Comparison of ENCODE assay signal across 19 mouse cellular contexts in genomic region chr3:133336400-133336799, GRCm38 (mm10). TPM values are rescaled to one million over a fixed set of nuclear protein-coding genes. Genes with fewer than 3 reads are reported as not detected.
DNase-seq lines count a peak whose midpoint lies in the region; ATAC-seq and TF ChIP-seq lines count a peak whose summit lies in the region.
"Had no signal": no experiment of that assay in that cellular context is flagged by ENCODE, and none has a peak within 500 bp of the region (broad histone marks: within the 10 kb centered on the region; RNA-seq: fewer than 3 reads in every experiment).

No protein-coding gene starts in this region.

- no peaks in the 10 kb centered on the region for H3K27me3 ChIP-seq in heart, adult 2 months (ENCODE audit: control insufficient read depth, insufficient read depth, low read length)
- H3K27me3 ChIP-seq in midbrain, embryonic 11.5 days (ENCODE audit: control insufficient read depth, insufficient read depth, low read length) = no peaks in the 10 kb centered on the region
- H3K27me3 ChIP-seq in midbrain, embryonic 10.5 days (ENCODE audit: low read depth, poor library complexity, severe bottlenecking) = no peaks in the 10 kb centered on the region
- no peaks in the 10 kb centered on the region for H3K27me3 ChIP-seq in stomach, postnatal 0 days (ENCODE audit: control insufficient read depth, insufficient read depth, low read length)
- H3K27me3 ChIP-seq: embryonic facial prominence, embryonic 13.5 days; hindbrain, embryonic 12.5 days; liver, embryonic 15.5 days; midbrain, embryonic 13.5 days had no signal

- H3K27ac ChIP-seq in heart, adult 2 months = no peak overlapping the region
- no peak overlapping the region for H3K27ac ChIP-seq in midbrain, embryonic 11.5 days (ENCODE audit: low read depth, low read length)
- H3K27ac ChIP-seq in midbrain, embryonic 10.5 days (replicated peaks) = no peak overlapping the region
- H3K27ac ChIP-seq in stomach, postnatal 0 days (replicated peaks) = no peak overlapping the region
- H3K27ac ChIP-seq: embryonic facial prominence, embryonic 13.5 days; heart, embryonic 10.5 days; hindbrain, embryonic 12.5 days; liver, embryonic 15.5 days; midbrain, embryonic 13.5 days had no signal

- no peak for TF ChIP-seq EP300 in heart, adult 2 months (IDR thresholded peaks at IDR 0.05; ENCODE audit: insufficient read depth, low read depth, low read length)
- TF ChIP-seq EP300 in stomach, postnatal 0 days (optimal IDR thresholded peaks at IDR 0.05) = no peak

- H3K79me2 ChIP-seq in heart, adult 2 months (replicated peaks; ENCODE audit: control insufficient read depth, insufficient read depth, low read length) = no peaks in the 10 kb centered on the region

- peaks cover 2% of the 10 kb centered on the region; the same call in 1 of the 2 replicates for H3K36me3 ChIP-seq in heart, adult 2 months (ENCODE audit: control insufficient read depth, insufficient read depth, low read length)
- no peaks in the 10 kb centered on the region for H3K36me3 ChIP-seq in midbrain, embryonic 11.5 days (ENCODE audit: control insufficient read depth, insufficient read depth, low read length)
- H3K36me3 ChIP-seq in midbrain, embryonic 10.5 days = peaks cover 42% of the 10 kb centered on the region
- 0 out of 2 replicates have a peak, but pooled peaks cover 2% of the 10 kb centered on the region for H3K36me3 ChIP-seq in stomach, postnatal 0 days (ENCODE audit: control insufficient read depth, insufficient read depth, low read length)

- TF ChIP-seq POLR2A in heart, adult 2 months (IDR thresholded peaks at IDR 0.05; ENCODE audit: insufficient read depth, low read depth, low read length) = no peak

- no peak for DNase-seq in heart, adult 2 months
- DNase-seq in heart, adult 18-20 months = no peak
- DNase-seq in midbrain, embryonic 11.5 days (ENCODE audit: low spot score, missing footprints) = peak; percentile 19
- no peak for DNase-seq in midbrain, embryonic 10.5 days (ENCODE audit: low spot score)
- DNase-seq in R1 (ENCODE audit: low read depth, low spot score) = peak; percentile 58
- DNase-seq in stomach, postnatal 0 days (ENCODE audit: low spot score) = no peak
- DNase-seq in cerebellum, adult 18-20 months = no peak
- no peak for DNase-seq in left cerebral cortex, adult 8-10 months (ENCODE audit: low spot score in 2 of 2)
- DNase-seq: adrenal gland, postnatal 25 days; cerebellum, adult 2 months; kidney, postnatal 10 days; layer of hippocampus, postnatal 36 days; spleen, adult 18-20 months; thymus, postnatal 36 days had no signal

- ATAC-seq in midbrain, embryonic 11.5 days (ENCODE audit: low FRiP score) = no peak
- no peak for ATAC-seq in stomach, postnatal 0 days (ENCODE audit: low FRiP score, low TSS enrichment)
- ATAC-seq: midbrain, embryonic 13.5 days had no signal

- peaks cover 5% of the 10 kb centered on the region; the same call in 1 of the 2 replicates for H3K4me1 ChIP-seq in heart, adult 2 months (ENCODE audit: control insufficient read depth, insufficient read depth, low read length)
- no peaks in the 10 kb centered on the region for H3K4me1 ChIP-seq in midbrain, embryonic 11.5 days (ENCODE audit: control insufficient read depth, insufficient read depth, low read length)
- peaks cover 9% of the 10 kb centered on the region; the same call in 1 of the 2 replicates for H3K4me1 ChIP-seq in midbrain, embryonic 10.5 days
- no peaks in the 10 kb centered on the region for H3K4me1 ChIP-seq in stomach, postnatal 0 days (replicated peaks; ENCODE audit: control insufficient read depth, insufficient read depth)

- WGBS in heart, adult 2 months = 76% methylated on average over 7 of the region's 7 CpGs
- WGBS in midbrain, embryonic 11.5 days = 79% methylated on average over 7 of the region's 7 CpGs
- WGBS in midbrain, embryonic 10.5 days = 80% methylated on average over 7 of the region's 7 CpGs
- WGBS in stomach, postnatal 0 days = 85% methylated on average over 7 of the region's 7 CpGs

- H3K4me3 ChIP-seq in heart, adult 2 months = no peak overlapping the region
- no peak overlapping the region for H3K4me3 ChIP-seq in midbrain, embryonic 11.5 days (ENCODE audit: low read depth, low read length)
- no peak overlapping the region for H3K4me3 ChIP-seq in midbrain, embryonic 10.5 days
- no peak overlapping the region for H3K4me3 ChIP-seq in stomach, postnatal 0 days (ENCODE audit: low read depth, low read length)
- H3K4me3 ChIP-seq: embryonic facial prominence, embryonic 13.5 days; heart, embryonic 10.5 days; hindbrain, embryonic 12.5 days; liver, embryonic 15.5 days; midbrain, embryonic 13.5 days had no signal

- no peak overlapping the region for H3K9ac ChIP-seq in heart, adult 2 months (ENCODE audit: low read depth, low read length)
- no peak overlapping the region for H3K9ac ChIP-seq in midbrain, embryonic 11.5 days (ENCODE audit: low read length)
- H3K9ac ChIP-seq in stomach, postnatal 0 days (ENCODE audit: low read length) = no peak overlapping the region
- H3K9ac ChIP-seq: embryonic facial prominence, embryonic 13.5 days; hindbrain, embryonic 12.5 days; liver, embryonic 15.5 days; midbrain, embryonic 13.5 days had no signal

- H3K9me3 ChIP-seq in midbrain, embryonic 11.5 days (ENCODE audit: control insufficient read depth, low read length) = no peaks in the 10 kb centered on the region
- H3K9me3 ChIP-seq in midbrain, embryonic 10.5 days (replicated peaks) = no peaks in the 10 kb centered on the region
- H3K9me3 ChIP-seq in stomach, postnatal 0 days (ENCODE audit: control insufficient read depth, low read length) = no peaks in the 10 kb centered on the region
- H3K9me3 ChIP-seq: embryonic facial prominence, embryonic 13.5 days; heart, embryonic 10.5 days; hindbrain, embryonic 12.5 days; liver, embryonic 15.5 days; midbrain, embryonic 13.5 days had no signal

- no peak overlapping the region for H3K4me2 ChIP-seq in midbrain, embryonic 11.5 days
- no peak overlapping the region for H3K4me2 ChIP-seq in stomach, postnatal 0 days (replicated peaks; ENCODE audit: low read depth)
- H3K4me2 ChIP-seq: embryonic facial prominence, embryonic 13.5 days; hindbrain, embryonic 12.5 days; liver, embryonic 15.5 days; midbrain, embryonic 13.5 days had no signal

- TF ChIP-seq CTCF in heart, adult 2 months (IDR thresholded peaks at IDR 0.05) = peak; percentile 74
- peak; percentile 63 for TF ChIP-seq CTCF in stomach, postnatal 0 days (IDR thresholded peaks at IDR 0.05; ENCODE audit: low read depth)

- intact Hi-C loops in heart, adult 2 months (cut with DNase I) = no loop called here

RNA-seq across cellular contexts. Expression of gene Ppa2, which starts 26.5 kb away (rescaled TPM):
- total RNA-seq in heart, adult 2 months (2021) = 100 to 1,000 TPM; 126 to 144 TPM
- 78.5 and 80.4 TPM in 2 replicates for polyA plus RNA-seq in heart, adult 2 months (2012; rRNA removed)
- total RNA-seq in heart, adult 18-20 months (2021) = 100 to 1,000 TPM; 150 to 157 TPM
- 85.5 and 88.5 TPM in 2 replicates for polyA plus RNA-seq in midbrain, embryonic 11.5 days (2014; fragmentation: Nextera tagmentation; extraction: Ambion mirVana)
- polyA plus RNA-seq in midbrain, embryonic 10.5 days (2016; fragmentation: Nextera tagmentation; extraction: Ambion mirVana) = 87.6 and 91.6 TPM in 2 replicates
- polyA plus RNA-seq in stomach, postnatal 0 days (2015; fragmentation: Nextera tagmentation; extraction: Ambion mirVana) = 81.2 and 85.7 TPM in 2 replicates
- total RNA-seq in left cerebral cortex, adult 8-10 months (2022) = 10 to 100 TPM; 49.5 to 52.9 (median 51.3) TPM

Comparison
In these comparisons a context has a peak if more than half of its experiments do, and no peak if none do; other contexts are left out.
1. DNase-seq: peak in midbrain, embryonic 11.5 days (single experiment) and R1 (single experiment); none in heart, adult 2 months (0 of 2), heart, adult 18-20 months (0 of 2), midbrain, embryonic 10.5 days (single experiment), stomach, postnatal 0 days (single experiment), cerebellum, adult 18-20 months (0 of 2) and left cerebral cortex, adult 8-10 months (0 of 2).